Mouse (Mus musculus) limb, embryonic 12.5 days (tissue): ENCODE results near the gene Adam8. TPM values are rescaled to one million over a fixed set of nuclear protein-coding genes. Genes with fewer than 3 reads are reported as not detected.

Experiments used
- ATAC-seq: fragments of 200-750 bp; cut with Nextera tagmentation; 2 replicates; pipeline ENCODE4 v1.8.0; 2017; ENCODE audit warnings: low read depth, moderate TSS enrichment; ENCODE audit not compliant: insufficient number of reproducible peaks, insufficient read depth, low FRiP score, low TSS enrichment
- H3K27ac ChIP-seq: fragments of 300-500 bp; sonication (generic); 2 replicates; pipeline ENCODE4 v1.5.1; 2016; ENCODE audit warnings: mild to moderate bottlenecking, moderate library complexity
- H3K27me3 ChIP-seq: fragments of 300-500 bp; sonication (generic); 2 replicates; pipeline ENCODE4 v1.6.1; 2016; ENCODE audit warnings: mild to moderate bottlenecking, moderate library complexity
- H3K36me3 ChIP-seq: fragments of 300-500 bp; sonication (generic); 2 replicates; pipeline ENCODE4 v1.6.1; 2016; ENCODE audit warnings: mild to moderate bottlenecking, moderate library complexity
- H3K4me1 ChIP-seq: fragments of 300-500 bp; sonication (generic); replicated peaks from 2 replicates; pipeline ENCODE4 v1.6.1; 2016
- H3K4me2 ChIP-seq: fragments of 300-500 bp; sonication (generic); 2 replicates; pipeline ENCODE4 v1.6.1; 2016; ENCODE audit warnings: mild to moderate bottlenecking, moderate library complexity
- H3K4me3 ChIP-seq: fragments of 300-500 bp; sonication (generic); replicated peaks from 2 replicates; pipeline ENCODE4 v1.5.1; 2016; ENCODE audit warnings: mild to moderate bottlenecking
- H3K9ac ChIP-seq: fragments of 300-500 bp; sonication (generic); replicated peaks from 2 replicates; pipeline ENCODE4 v1.6.1; 2016; ENCODE audit warnings: mild to moderate bottlenecking, moderate library complexity
- H3K9me3 ChIP-seq: fragments of 300-500 bp; sonication (generic); 2 replicates; pipeline ENCODE4 v1.6.1; 2016; ENCODE audit warnings: mild to moderate bottlenecking, moderate library complexity
- WGBS: fragments of 180-500 bp; shearing (Covaris S2); methylation state at CpG from one replicate; pipeline ENCODE4 v1.1.7; 2016; 5-methylcytosine and 5-hydroxymethylcytosine counted together
- polyA plus RNA-seq: library from polyadenylated mRNA; unstranded; fragments of >200 nt; fragmentation: Nextera tagmentation; extraction: Ambion mirVana; gene quantifications from 2 replicates; pipeline ENCODE4 v1.2.1, GENCODE M21; 2016

The Adam8 gene
- polyA plus RNA-seq, 1 experiment from 2014 or later = 2.7 TPM

- 4% methylated on average over 32 of the region's 32 CpGs for WGBS
- Histone ChIP-seq H3K9ac (peak within 1 kb of the TSS; percentile 44), H3K27ac (no peak within 1 kb of the TSS), H3K9me3 (no peaks in the 10 kb centered on the region), H3K36me3 (no peaks in the 10 kb centered on the region), H3K4me2 (peak within 1 kb of the TSS; percentile 64), H3K4me3 (peak within 1 kb of the TSS; percentile 49), H3K27me3 (no peaks in the 10 kb centered on the region), H3K4me1 (peaks cover 4% of the 10 kb centered on the region; the same call in 1 of the 2 replicates)
- peak; percentile 89 for ATAC-seq
Measured at GRCm38 (mm10) chr7:139978278-139978892, 14.0 kb downstream of the Adam8 start, which contains the start of gene 6430531B16Rik. Gene 6430531B16Rik (minus strand): TSS chr7:139978755.

GRCm38 (mm10) chr7:139975471-139975870, 16.9 kb downstream of the Adam8 start:
- 49% methylated on average over 5 of the region's 5 CpGs for WGBS
- peaks cover 4% of the 10 kb centered on the region; the same call in 1 of the 2 replicates for H3K4me1 ChIP-seq
- H3K4me2 ChIP-seq = no peak overlapping the region
- H3K9ac ChIP-seq = no peak overlapping the region
- no peak overlapping the region for H3K4me3 ChIP-seq
- H3K36me3 ChIP-seq = no peaks in the 10 kb centered on the region
- H3K9me3 ChIP-seq = no peaks in the 10 kb centered on the region
- H3K27ac ChIP-seq = no peak overlapping the region
- no peaks in the 10 kb centered on the region for H3K27me3 ChIP-seq
- no peak for ATAC-seq

GRCm38 (mm10) chr7:139974307-139974706, 18.1 kb downstream of the Adam8 start:
- Histone ChIP-seq H3K4me3 (no peak overlapping the region), H3K4me1 (peaks cover 4% of the 10 kb centered on the region; the same call in 1 of the 2 replicates), H3K36me3 (no peaks in the 10 kb centered on the region), H3K27me3 (no peaks in the 10 kb centered on the region), H3K27ac (no peak overlapping the region), H3K4me2 (no peak overlapping the region), H3K9ac (no peak overlapping the region), H3K9me3 (no peaks in the 10 kb centered on the region)
- ATAC-seq = no peak
- WGBS = 89% methylated on average over 10 of the region's 10 CpGs

GRCm38 (mm10) chr7:139972923-139973331, 19.4 kb downstream of the Adam8 start:
- Histone ChIP-seq H3K4me3 (no peak overlapping the region), H3K36me3 (no peaks in the 10 kb centered on the region), H3K9ac (no peak overlapping the region), H3K9me3 (no peaks in the 10 kb centered on the region), H3K4me1 (no peaks in the 10 kb centered on the region; the same call in 1 of the 2 replicates), H3K27me3 (0 out of 2 replicates have a peak, but pooled peaks cover 3% of the 10 kb centered on the region), H3K27ac (no peak overlapping the region), H3K4me2 (no peak overlapping the region)
- no peak for ATAC-seq

GRCm38 (mm10) chr7:139971436-139971835, 20.9 kb downstream of the Adam8 start:
- H3K27ac ChIP-seq = no peak overlapping the region
- H3K4me1 ChIP-seq = peaks cover 4% of the 10 kb centered on the region; the same call in 1 of the 2 replicates
- 0 out of 2 replicates have a peak, but pooled peaks cover 3% of the 10 kb centered on the region for H3K27me3 ChIP-seq
- no peak; the same call in 1 of the 2 replicates for ATAC-seq
- no peaks in the 10 kb centered on the region for H3K9me3 ChIP-seq
- WGBS = 81% methylated on average over 6 of the region's 6 CpGs
- H3K36me3 ChIP-seq = no peaks in the 10 kb centered on the region
- H3K4me3 ChIP-seq = no peak overlapping the region
- H3K9ac ChIP-seq = no peak overlapping the region
- H3K4me2 ChIP-seq = no peak overlapping the region

- 78% methylated on average over 5 of the region's 5 CpGs for WGBS
- Histone ChIP-seq H3K9me3 (no peaks in the 10 kb centered on the region), H3K4me1 (peaks cover 4% of the 10 kb centered on the region; the same call in 1 of the 2 replicates), H3K9ac (no peak overlapping the region), H3K4me3 (no peak overlapping the region), H3K36me3 (no peaks in the 10 kb centered on the region), H3K27me3 (0 out of 2 replicates have a peak, but pooled peaks cover 3% of the 10 kb centered on the region), H3K4me2 (no peak overlapping the region), H3K27ac (no peak overlapping the region)
- ATAC-seq = no peak; the same call in 1 of the 2 replicates
Measured at GRCm38 (mm10) chr7:139970979-139971378, 21.4 kb downstream of the Adam8 start.

GRCm38 (mm10) chr7:139970216-139970919, 22.0 kb downstream of the Adam8 start:
- Histone ChIP-seq H3K27me3 (0 out of 2 replicates have a peak, but pooled peaks cover 3% of the 10 kb centered on the region), H3K4me2 (no peak overlapping the region), H3K27ac (no peak overlapping the region), H3K36me3 (no peaks in the 10 kb centered on the region), H3K4me1 (peaks cover 4% of the 10 kb centered on the region; the same call in 1 of the 2 replicates), H3K9me3 (no peaks in the 10 kb centered on the region), H3K9ac (no peak overlapping the region), H3K4me3 (no peak overlapping the region)
- 84% methylated on average over 10 of the region's 10 CpGs for WGBS
- no peak for ATAC-seq

GRCm38 (mm10) chr7:139969348-139970130, 22.8 kb downstream of the Adam8 start:
- H3K4me1 ChIP-seq = peaks cover 4% of the 10 kb centered on the region; the same call in 1 of the 2 replicates
- no peaks in the 10 kb centered on the region for H3K36me3 ChIP-seq
- H3K4me2 ChIP-seq = no peak overlapping the region
- H3K9me3 ChIP-seq = no peaks in the 10 kb centered on the region
- H3K27ac ChIP-seq = no peak overlapping the region
- H3K4me3 ChIP-seq = no peak overlapping the region
- 30% methylated on average over 9 of the region's 10 CpGs for WGBS
- H3K9ac ChIP-seq = no peak overlapping the region
- ATAC-seq = no peak
- H3K27me3 ChIP-seq = 0 out of 2 replicates have a peak, but pooled peaks cover 3% of the 10 kb centered on the region

- Histone ChIP-seq H3K9me3 (no peaks in the 10 kb centered on the region), H3K9ac (no peak overlapping the region), H3K4me1 (peaks cover 4% of the 10 kb centered on the region; the same call in 1 of the 2 replicates), H3K4me3 (no peak overlapping the region), H3K4me2 (no peak overlapping the region), H3K27me3 (0 out of 2 replicates have a peak, but pooled peaks cover 3% of the 10 kb centered on the region), H3K36me3 (no peaks in the 10 kb centered on the region), H3K27ac (no peak overlapping the region)
- no peak for ATAC-seq
- 60% methylated on average over 5 of the region's 5 CpGs for WGBS
Measured at GRCm38 (mm10) chr7:139968428-139968827, 23.9 kb downstream of the Adam8 start.

- Histone ChIP-seq H3K4me3 (no peak overlapping the region), H3K9me3 (no peaks in the 10 kb centered on the region), H3K9ac (no peak overlapping the region), H3K4me2 (no peak overlapping the region), H3K36me3 (no peaks in the 10 kb centered on the region), H3K4me1 (peaks cover 4% of the 10 kb centered on the region; the same call in 1 of the 2 replicates), H3K27ac (no peak overlapping the region), H3K27me3 (0 out of 2 replicates have a peak, but pooled peaks cover 3% of the 10 kb centered on the region)
- ATAC-seq = no peak
- 36% methylated on average over 4 of the region's 4 CpGs for WGBS
Measured at GRCm38 (mm10) chr7:139967175-139967574, 25.2 kb downstream of the Adam8 start.

GRCm38 (mm10) chr7:139963814-139964213, 28.5 kb downstream of the Adam8 start:
- WGBS = 57% methylated on average over 4 of the region's 4 CpGs
- peaks cover 11% of the 10 kb centered on the region for H3K27me3 ChIP-seq
- H3K4me3 ChIP-seq = no peak overlapping the region
- no peaks in the 10 kb centered on the region for H3K9me3 ChIP-seq
- ATAC-seq = no peak
- no peak overlapping the region for H3K9ac ChIP-seq
- H3K27ac ChIP-seq = no peak overlapping the region
- H3K36me3 ChIP-seq = no peaks in the 10 kb centered on the region
- peaks cover 4% of the 10 kb centered on the region; the same call in 1 of the 2 replicates for H3K4me1 ChIP-seq
- no peak overlapping the region for H3K4me2 ChIP-seq
